22 mouse cellular contexts compared by ENCODE assay signal in genomic region chr10:62522346-62522950, GRCm38 (mm10). TPM values are rescaled to one million over a fixed set of nuclear protein-coding genes. Genes with fewer than 3 reads are reported as not detected.
DNase-seq lines count a peak whose midpoint lies in the region; ATAC-seq and TF ChIP-seq lines count a peak whose summit lies in the region.
"Had no signal": no experiment of that assay in that cellular context is flagged by ENCODE, and none has a peak within 500 bp of the region (broad histone marks: within the 10 kb centered on the region; RNA-seq: fewer than 3 reads in every experiment).

No protein-coding gene starts in this region.

- H3K36me3 ChIP-seq in kidney, postnatal 0 days (ENCODE audit: insufficient read depth, low read length): no peaks in the 10 kb centered on the region
- no peaks in the 10 kb centered on the region for H3K36me3 ChIP-seq in kidney, adult 2 months (ENCODE audit: control insufficient read depth, insufficient read depth, low read length)
- H3K36me3 ChIP-seq in lung, embryonic 14.5 days (ENCODE audit: insufficient read depth): no peaks in the 10 kb centered on the region
- no peaks in the 10 kb centered on the region for H3K36me3 ChIP-seq in intestine, postnatal 0 days (ENCODE audit: control insufficient read depth, insufficient read depth)
- no peaks in the 10 kb centered on the region for H3K36me3 ChIP-seq in embryonic facial prominence, embryonic 10.5 days (replicated peaks)
- H3K36me3 ChIP-seq: embryonic facial prominence, embryonic 15.5 days; forebrain, embryonic 12.5 days; G1E; heart, embryonic 12.5 days; hindbrain, embryonic 10.5 days had no signal

- 75% methylated on average over 7 of the region's 7 CpGs for WGBS in kidney, postnatal 0 days
- 67% methylated on average over 7 of the region's 7 CpGs for WGBS in kidney, adult 2 months
- 47% methylated on average over 7 of the region's 7 CpGs for WGBS in lung, embryonic 14.5 days
- WGBS in intestine, postnatal 0 days: 52% methylated on average over 7 of the region's 7 CpGs
- WGBS in embryonic facial prominence, embryonic 10.5 days: 78% methylated on average over 7 of the region's 7 CpGs

- H3K4me1 ChIP-seq in kidney, postnatal 0 days (replicated peaks; ENCODE audit: insufficient read depth, low read length): no peaks in the 10 kb centered on the region
- H3K4me1 ChIP-seq in kidney, adult 2 months (ENCODE audit: control insufficient read depth, insufficient read depth, low read length): no peaks in the 10 kb centered on the region
- peaks cover 3% of the 10 kb centered on the region; the same call in 1 of the 2 replicates for H3K4me1 ChIP-seq in lung, embryonic 14.5 days (ENCODE audit: insufficient read depth)
- no peaks in the 10 kb centered on the region for H3K4me1 ChIP-seq in intestine, postnatal 0 days (replicated peaks; ENCODE audit: control insufficient read depth, insufficient read depth, low read length)
- no peaks in the 10 kb centered on the region for H3K4me1 ChIP-seq in embryonic facial prominence, embryonic 10.5 days
- H3K4me1 ChIP-seq: embryonic facial prominence, embryonic 15.5 days; forebrain, embryonic 12.5 days; heart, embryonic 12.5 days; hindbrain, embryonic 10.5 days had no signal

- no peak overlapping the region for H3K27ac ChIP-seq in kidney, postnatal 0 days
- H3K27ac ChIP-seq in kidney, adult 2 months (ENCODE audit: insufficient read depth, low read depth, low read length): no peak overlapping the region
- H3K27ac ChIP-seq in lung, embryonic 14.5 days (ENCODE audit: low read depth): no peak overlapping the region
- H3K27ac ChIP-seq in intestine, postnatal 0 days (ENCODE audit: low read depth, low read length): peak overlapping the region; percentile 57
- H3K27ac ChIP-seq in embryonic facial prominence, embryonic 10.5 days (replicated peaks): no peak overlapping the region
- H3K27ac ChIP-seq: embryonic facial prominence, embryonic 15.5 days; forebrain, embryonic 12.5 days; gastrocnemius, adult 2 months; hindbrain, embryonic 10.5 days; hindbrain, embryonic 14.5 days had no signal

- H3K4me2 ChIP-seq in kidney, postnatal 0 days (ENCODE audit: low read length): no peak overlapping the region
- H3K4me2 ChIP-seq in lung, embryonic 14.5 days: no peak overlapping the region
- H3K4me2 ChIP-seq in intestine, postnatal 0 days (replicated peaks; ENCODE audit: low read depth): no peak overlapping the region
- H3K4me2 ChIP-seq: embryonic facial prominence, embryonic 15.5 days; forebrain, embryonic 12.5 days; heart, embryonic 12.5 days; hindbrain, embryonic 14.5 days had no signal

- TF ChIP-seq CTCF in kidney, postnatal 0 days (IDR thresholded peaks at IDR 0.05; ENCODE audit: low read depth): no peak
- TF ChIP-seq CTCF in kidney, adult 2 months (conservative IDR thresholded peaks at IDR 0.05; ENCODE audit: insufficient read depth, insufficient read length, low read depth, low read length): no peak
- no peak for TF ChIP-seq CTCF in lung, embryonic 14.5 days (IDR thresholded peaks at IDR 0.05; ENCODE audit: low read depth)
- TF ChIP-seq CTCF in intestine, postnatal 0 days (IDR thresholded peaks at IDR 0.05; ENCODE audit: low read depth): no peak

- no peak overlapping the region for H3K4me3 ChIP-seq in kidney, postnatal 0 days (replicated peaks; ENCODE audit: low read depth, low read length)
- H3K4me3 ChIP-seq in kidney, adult 2 months (ENCODE audit: insufficient read depth, low read depth, low read length): no peak overlapping the region
- no peak overlapping the region for H3K4me3 ChIP-seq in lung, embryonic 14.5 days (ENCODE audit: low read depth, low read length)
- H3K4me3 ChIP-seq in intestine, postnatal 0 days (ENCODE audit: low read depth, low read length): no peak overlapping the region
- H3K4me3 ChIP-seq in embryonic facial prominence, embryonic 10.5 days: no peak overlapping the region
- H3K4me3 ChIP-seq: embryonic facial prominence, embryonic 15.5 days; forebrain, embryonic 12.5 days; gastrocnemius, adult 2 months; heart, embryonic 12.5 days; hindbrain, embryonic 10.5 days had no signal

- DNase-seq in kidney, postnatal 0 days (ENCODE audit: low spot score): no peak
- DNase-seq in kidney, adult 2 months: no peak
- no peak for DNase-seq in lung, embryonic 14.5 days
- no peak for DNase-seq in lung, postnatal 14 days
- no peak for DNase-seq in frontal cortex, postnatal 14 days (ENCODE audit: low spot score in 2 of 2)
- DNase-seq in embryonic facial prominence, embryonic 10.5 days (ENCODE audit: low spot score): no peak
- DNase-seq: adrenal gland, postnatal 14 days; B cell, adult 2 months; cerebellum, adult 2 months; cerebellum, postnatal 10 days; gastrocnemius, adult 2 months; gastrocnemius, postnatal 25 days had no signal

- H3K27me3 ChIP-seq in kidney, postnatal 0 days (ENCODE audit: insufficient read depth, low read length): no peaks in the 10 kb centered on the region
- no peaks in the 10 kb centered on the region for H3K27me3 ChIP-seq in kidney, adult 2 months (replicated peaks; ENCODE audit: control insufficient read depth, insufficient read depth, low read length)
- H3K27me3 ChIP-seq in lung, embryonic 14.5 days (ENCODE audit: insufficient read depth, low read length): no peaks in the 10 kb centered on the region
- no peaks in the 10 kb centered on the region for H3K27me3 ChIP-seq in intestine, postnatal 0 days (replicated peaks; ENCODE audit: control insufficient read depth, insufficient read depth, low read length)
- H3K27me3 ChIP-seq in embryonic facial prominence, embryonic 10.5 days (replicated peaks; ENCODE audit: low read depth, poor library complexity, severe bottlenecking): no peaks in the 10 kb centered on the region
- H3K27me3 ChIP-seq: embryonic facial prominence, embryonic 15.5 days; forebrain, embryonic 12.5 days; heart, embryonic 12.5 days had no signal

- TF ChIP-seq POLR2A in kidney, adult 2 months (IDR thresholded peaks at IDR 0.05; ENCODE audit: low read depth, low read length): no peak

- ATAC-seq in kidney, postnatal 0 days (replicated peaks; ENCODE audit: low FRiP score, low read depth): peak; percentile 61
- ATAC-seq in lung, embryonic 14.5 days (ENCODE audit: insufficient read depth): 0 out of 2 replicates have a peak, but pooled peaks have one; percentile 24
- ATAC-seq in erythroid progenitor cell, adult 5-6 weeks (replicated peaks; ENCODE audit: low FRiP score, poor library complexity, severe bottlenecking): peak; percentile 28; the same call in 1 of the 2 replicates
- ATAC-seq in intestine, postnatal 0 days: peak; percentile 83
- ATAC-seq: CD4-positive, CD25-positive, alpha-beta regulatory T cell, adult 4 months; forebrain, embryonic 16.5 days had no signal

- H3K9me3 ChIP-seq in kidney, postnatal 0 days (replicated peaks; ENCODE audit: low read length): no peaks in the 10 kb centered on the region
- H3K9me3 ChIP-seq in lung, embryonic 14.5 days (ENCODE audit: low read depth, low read length): no peaks in the 10 kb centered on the region
- no peaks in the 10 kb centered on the region for H3K9me3 ChIP-seq in intestine, postnatal 0 days (ENCODE audit: control insufficient read depth)
- no peaks in the 10 kb centered on the region for H3K9me3 ChIP-seq in embryonic facial prominence, embryonic 10.5 days
- H3K9me3 ChIP-seq: embryonic facial prominence, embryonic 15.5 days; forebrain, embryonic 12.5 days; G1E; heart, embryonic 12.5 days; hindbrain, embryonic 10.5 days had no signal

- no peak overlapping the region for H3K9ac ChIP-seq in kidney, postnatal 0 days (ENCODE audit: low read depth, low read length)
- H3K9ac ChIP-seq in lung, embryonic 14.5 days: no peak overlapping the region
- H3K9ac ChIP-seq in intestine, postnatal 0 days (ENCODE audit: low read depth, low read length): no peak overlapping the region
- H3K9ac ChIP-seq: embryonic facial prominence, embryonic 15.5 days; forebrain, embryonic 12.5 days; heart, embryonic 12.5 days; hindbrain, embryonic 14.5 days had no signal

RNA-seq across cellular contexts. Expression of gene Srgn, which starts 4.8 kb away (rescaled TPM):
- polyA plus RNA-seq in kidney, postnatal 0 days (2015; fragmentation: Nextera tagmentation; extraction: Ambion mirVana): 36.6 and 45.1 TPM in 2 replicates
- polyA plus RNA-seq in kidney, adult 2 months (2012; rRNA removed): 20.8 and 34.2 TPM in 2 replicates
- 33.8 and 39.4 TPM in 2 replicates for polyA plus RNA-seq in lung, embryonic 14.5 days (2014; fragmentation: Nextera tagmentation; extraction: Ambion mirVana)
- 532 and 556 TPM in 2 replicates for total RNA-seq in erythroid progenitor cell, adult 5-6 weeks (2015; ENCODE audit: low replicate concordance)
- total RNA-seq in erythroid progenitor cell, adult 5-6 weeks (2017; ENCODE audit: low replicate concordance): 147 and 262 TPM in 2 replicates
- polyA plus RNA-seq in intestine, postnatal 0 days (2015; fragmentation: Nextera tagmentation; extraction: Ambion mirVana): 18.9 and 21.6 TPM in 2 replicates
- 2.0 and 3.3 TPM in 2 replicates for polyA plus RNA-seq in embryonic facial prominence, embryonic 10.5 days (2016; fragmentation: Nextera tagmentation; extraction: Ambion mirVana)

RNA-seq across cellular contexts. Expression of gene Vps26a, which starts 35.8 kb away (rescaled TPM):
- 79.1 and 84.6 TPM in 2 replicates for polyA plus RNA-seq in kidney, postnatal 0 days (2015; fragmentation: Nextera tagmentation; extraction: Ambion mirVana)
- 16.7 and 24.5 TPM in 2 replicates for polyA plus RNA-seq in kidney, adult 2 months (2012; rRNA removed)
- polyA plus RNA-seq in lung, embryonic 14.5 days (2014; fragmentation: Nextera tagmentation; extraction: Ambion mirVana): 71.2 and 75.7 TPM in 2 replicates
- total RNA-seq in erythroid progenitor cell, adult 5-6 weeks (2015; ENCODE audit: low replicate concordance): 33.5 and 37.3 TPM in 2 replicates
- total RNA-seq in erythroid progenitor cell, adult 5-6 weeks (2017; ENCODE audit: low replicate concordance): 29.4 and 48.0 TPM in 2 replicates
- polyA plus RNA-seq in intestine, postnatal 0 days (2015; fragmentation: Nextera tagmentation; extraction: Ambion mirVana): 102 and 116 TPM in 2 replicates
- polyA plus RNA-seq in embryonic facial prominence, embryonic 10.5 days (2016; fragmentation: Nextera tagmentation; extraction: Ambion mirVana): 83.2 and 84.7 TPM in 2 replicates

RNA-seq across cellular contexts. Expression of gene Kif1bp, which starts 55.8 kb away (rescaled TPM):
- 29.1 and 33.8 TPM in 2 replicates for polyA plus RNA-seq in kidney, postnatal 0 days (2015; fragmentation: Nextera tagmentation; extraction: Ambion mirVana)
- 31.0 and 36.1 TPM in 2 replicates for polyA plus RNA-seq in kidney, adult 2 months (2012; rRNA removed)
- polyA plus RNA-seq in lung, embryonic 14.5 days (2014; fragmentation: Nextera tagmentation; extraction: Ambion mirVana): 41.5 and 42.7 TPM in 2 replicates
- 16.8 and 19.5 TPM in 2 replicates for total RNA-seq in erythroid progenitor cell, adult 5-6 weeks (2015; ENCODE audit: low replicate concordance)
- 14.0 and 16.4 TPM in 2 replicates for total RNA-seq in erythroid progenitor cell, adult 5-6 weeks (2017; ENCODE audit: low replicate concordance)
- polyA plus RNA-seq in intestine, postnatal 0 days (2015; fragmentation: Nextera tagmentation; extraction: Ambion mirVana): 21.7 and 23.2 TPM in 2 replicates
- 34.3 and 35.5 TPM in 2 replicates for polyA plus RNA-seq in embryonic facial prominence, embryonic 10.5 days (2016; fragmentation: Nextera tagmentation; extraction: Ambion mirVana)

Comparison
In these comparisons a context has a peak if more than half of its experiments do, and no peak if none do; other contexts are left out.
1. ATAC-seq: peak in every context shown above with its lines; median percentile 83 in intestine, postnatal 0 days; 61 in kidney, postnatal 0 days; 28 in erythroid progenitor cell, adult 5-6 weeks; 24 in lung, embryonic 14.5 days.